Mouse (Mus musculus): ENCODE results near the gene Rasgef1a. TPM values are rescaled to one million over a fixed set of nuclear protein-coding genes. Genes with fewer than 3 reads are reported as not detected.

The Rasgef1a gene
- total RNA-seq (2021): 100 to 1,000 TPM; 235 to 240 TPM
- long read RNA-seq, transcript Rasgef1a-201 (13 exons, 3,284 nt): major isoform, 114 of 188 reads
- long read RNA-seq, partial matches to known transcripts: 48 of 188 reads
- long read RNA-seq, other reads (novel, unspliced or antisense): 26 of 188 reads

DNA sequence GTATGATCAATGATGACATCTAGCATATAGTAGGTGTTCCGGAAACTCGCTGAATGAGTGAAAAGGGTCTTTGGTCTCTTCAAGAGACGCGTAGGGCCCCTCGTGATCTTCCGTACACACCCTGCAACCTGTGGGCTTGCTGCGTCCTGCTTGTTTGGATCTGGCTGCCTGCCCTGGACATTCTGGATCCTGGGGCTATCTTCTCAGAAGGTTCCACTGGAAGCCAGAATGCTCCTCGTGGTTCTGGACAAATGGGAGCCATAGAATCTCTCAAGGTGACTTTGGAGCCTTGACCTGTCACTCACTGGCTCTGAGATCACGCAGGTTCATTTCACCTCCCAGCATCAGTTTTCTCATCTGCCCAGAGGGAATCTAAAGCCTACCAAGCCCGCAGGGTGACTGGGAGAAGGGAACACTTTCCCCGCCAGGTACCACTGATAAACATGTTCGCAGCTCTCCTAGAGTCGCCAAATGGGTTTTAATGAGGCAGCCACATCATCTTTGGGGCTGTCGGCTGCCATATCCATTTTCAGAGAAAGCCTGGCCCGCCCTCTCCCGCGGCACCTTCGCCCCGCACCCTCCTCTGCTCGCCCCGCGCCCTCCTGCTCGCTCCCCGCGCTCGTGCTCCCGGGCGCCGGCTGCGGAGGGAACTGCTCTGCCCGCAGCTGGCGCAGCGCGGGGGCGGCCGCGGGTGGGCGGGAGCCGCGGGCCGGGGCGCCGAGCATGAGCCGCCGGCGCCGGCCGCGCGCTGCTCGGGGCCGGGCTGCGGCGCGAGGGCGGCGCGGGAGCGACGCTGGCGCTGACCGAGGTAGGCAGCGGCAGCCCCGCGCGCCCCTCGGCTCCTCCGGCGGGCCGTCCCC, at the start of gene Rasgef1a:
Gene Rasgef1a (plus strand): TSS at position 683 of the 860 bp plus-strand sequence.
- DNase-seq (ENCODE audit: low spot score in 2 of 2): peak; percentile 37 to 62

DNA sequence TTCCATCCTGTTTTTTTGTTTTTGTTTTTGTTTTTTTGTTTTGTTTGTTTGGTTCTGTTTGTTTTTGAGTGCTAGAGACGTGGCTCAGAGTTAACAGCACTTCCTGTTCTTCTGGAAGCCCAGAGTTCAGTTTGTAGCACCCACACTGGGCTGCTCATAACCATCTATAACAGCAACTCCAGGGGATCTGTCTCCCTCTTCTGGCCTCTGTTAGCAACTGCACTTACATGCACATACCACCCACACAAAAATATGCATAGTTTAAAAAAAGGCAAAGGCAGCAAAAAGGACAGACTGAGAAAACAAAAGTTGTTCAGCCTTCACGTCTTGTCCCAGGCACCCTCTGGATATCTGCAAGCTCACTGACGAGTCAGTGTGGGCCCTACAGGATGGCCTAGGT, 48.0 kb upstream of the Rasgef1a start:
- DNase-seq (ENCODE audit: low spot score in 2 of 2): no peak

DNA sequence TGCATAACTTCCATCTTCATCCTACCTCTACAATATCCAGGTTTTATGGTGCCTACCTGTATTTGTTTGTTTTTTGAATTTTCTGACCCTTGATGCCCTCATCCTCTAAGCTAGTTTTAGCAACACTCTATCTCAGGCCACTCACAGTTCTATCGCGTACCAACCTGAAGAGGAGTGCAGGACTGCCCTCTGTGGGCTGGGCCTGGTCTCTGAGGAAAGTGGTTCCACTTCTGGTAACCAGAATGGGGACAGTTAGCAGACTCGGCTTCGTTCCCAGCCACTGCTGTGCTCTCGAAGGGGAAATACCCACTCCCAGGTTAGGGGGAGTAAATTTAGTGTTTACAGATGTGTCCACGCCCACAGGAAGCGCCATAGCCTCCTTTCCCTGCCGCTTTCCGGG, 44.5 kb upstream of the Rasgef1a start:
- DNase-seq (ENCODE audit: low spot score in 2 of 2): no peak

DNA sequence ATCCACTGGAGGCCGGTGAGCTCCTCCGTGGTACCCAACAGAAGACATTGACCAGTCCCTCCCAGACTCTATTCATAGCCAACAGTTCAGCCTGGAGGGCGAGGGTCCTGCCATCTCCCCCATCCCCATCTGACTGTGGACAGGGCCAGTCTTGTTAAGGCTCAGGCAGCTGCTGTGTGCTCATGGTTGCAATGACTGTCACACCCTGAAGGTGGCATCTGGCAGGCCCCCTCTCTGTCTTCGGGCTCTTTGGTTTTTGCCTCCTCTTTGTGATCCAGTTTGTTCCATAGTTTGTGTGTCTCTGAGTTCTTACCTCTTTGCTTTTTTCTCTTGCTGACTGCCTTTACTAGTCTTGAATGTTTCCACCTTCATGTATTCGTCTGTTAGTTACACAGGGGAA, 24.1 kb upstream of the Rasgef1a start:
- DNase-seq (ENCODE audit: low spot score in 2 of 2): no peak

DNA sequence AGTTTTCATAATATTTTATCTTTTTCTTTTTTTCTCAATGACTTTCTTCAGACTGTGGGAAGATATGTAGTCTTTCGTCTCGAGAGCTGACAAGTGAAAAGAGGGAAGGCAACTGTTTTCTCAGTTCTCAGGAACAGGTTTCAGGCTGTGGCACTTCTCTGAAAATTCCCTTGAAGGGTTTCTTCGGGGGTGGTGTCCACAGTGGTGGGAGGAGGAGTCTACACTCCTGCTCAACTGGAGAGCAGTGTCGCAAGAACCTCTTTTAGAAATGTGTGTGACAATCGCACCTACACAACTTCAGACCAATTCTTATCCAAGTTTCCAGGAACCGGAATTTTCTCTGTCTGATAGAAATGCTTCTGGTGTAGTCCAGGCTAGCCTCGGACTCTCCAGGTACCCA, 22.0 kb upstream of the Rasgef1a start:
- no peak for DNase-seq (ENCODE audit: low spot score in 2 of 2)

DNA sequence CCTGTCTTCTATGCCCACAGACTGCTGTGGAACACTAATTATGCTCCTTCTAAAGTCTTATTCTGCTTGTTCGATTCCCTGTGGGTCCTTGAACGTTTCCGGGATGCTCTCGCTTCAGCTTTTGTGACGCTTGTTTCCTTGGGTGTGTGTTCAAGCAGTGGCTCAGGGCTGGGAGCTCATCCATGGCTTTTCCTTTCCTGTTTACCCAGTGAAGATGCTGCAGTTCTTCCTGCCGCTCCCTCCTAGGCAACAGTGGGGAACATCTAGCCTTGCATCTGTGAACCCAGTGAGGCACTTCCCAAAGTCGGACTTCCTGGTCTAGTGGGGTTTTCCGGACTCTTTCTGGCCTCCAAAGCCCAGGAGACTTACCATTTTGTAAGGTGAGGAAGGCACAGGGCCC, 20.6 kb upstream of the Rasgef1a start:
- no peak for DNase-seq (ENCODE audit: low spot score in 2 of 2)

DNA sequence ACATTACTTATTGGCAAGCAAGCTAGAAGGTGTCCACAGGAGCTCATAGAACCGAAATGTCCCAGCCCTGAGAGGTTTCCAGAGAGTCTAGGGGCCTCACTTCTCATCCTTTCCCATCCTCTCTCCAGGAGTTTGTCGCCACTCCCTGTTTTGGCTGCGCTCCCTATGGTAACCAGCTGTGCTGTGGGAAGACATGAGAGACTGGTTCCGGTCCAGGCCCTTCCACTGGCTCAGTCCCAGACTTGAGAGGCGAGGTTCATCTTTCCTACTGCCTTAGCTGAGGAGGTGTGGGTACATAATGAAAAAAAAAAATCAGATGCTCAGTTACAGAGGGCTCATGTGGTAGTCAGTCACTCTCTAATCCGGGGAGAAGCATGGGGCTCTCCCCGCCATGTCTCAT, 19.9 kb upstream of the Rasgef1a start:
- no peak for DNase-seq (ENCODE audit: low spot score in 2 of 2)

DNA sequence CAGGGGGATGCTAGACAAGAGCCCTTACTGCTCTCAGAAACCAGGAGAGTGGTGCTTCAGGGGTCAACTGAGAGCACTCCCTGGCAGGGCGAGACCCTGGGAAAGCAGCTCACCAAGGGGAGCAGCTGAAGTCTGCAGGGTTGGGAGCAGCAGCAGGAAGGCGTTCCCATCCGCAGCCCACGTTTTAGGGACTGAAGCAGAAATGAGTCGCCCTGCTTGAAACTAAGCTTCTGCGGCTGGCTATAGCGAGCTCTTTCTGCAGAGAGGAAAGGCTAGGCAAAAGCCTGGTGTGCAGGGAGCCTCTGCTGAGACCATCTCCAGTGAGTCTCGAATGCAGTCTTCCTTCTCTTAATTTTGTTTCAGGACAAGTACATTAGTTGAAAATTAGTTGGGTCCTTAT, 19.3 kb upstream of the Rasgef1a start:
- DNase-seq (ENCODE audit: low spot score in 2 of 2): no peak

DNA sequence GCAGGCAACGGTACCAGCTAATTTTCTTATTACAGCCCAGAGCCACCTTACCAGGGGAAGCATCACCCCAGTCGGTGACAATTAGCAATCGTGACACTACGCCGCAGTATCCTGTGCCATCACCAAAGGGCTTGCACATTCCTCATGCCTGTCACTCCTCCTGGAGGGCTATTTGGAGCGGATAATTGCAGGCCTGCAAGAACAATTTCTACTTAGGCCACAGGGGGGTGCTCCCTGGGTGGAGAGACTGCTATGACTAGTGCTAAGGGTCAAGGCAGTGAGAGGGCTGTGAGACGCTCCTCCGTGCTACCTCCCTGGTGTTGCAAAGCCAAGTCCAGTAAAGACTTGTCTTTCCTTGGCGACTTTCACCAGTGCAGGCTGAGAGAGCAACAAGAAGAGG, 16.1 kb upstream of the Rasgef1a start:
- DNase-seq (ENCODE audit: low spot score in 2 of 2): no peak

DNA sequence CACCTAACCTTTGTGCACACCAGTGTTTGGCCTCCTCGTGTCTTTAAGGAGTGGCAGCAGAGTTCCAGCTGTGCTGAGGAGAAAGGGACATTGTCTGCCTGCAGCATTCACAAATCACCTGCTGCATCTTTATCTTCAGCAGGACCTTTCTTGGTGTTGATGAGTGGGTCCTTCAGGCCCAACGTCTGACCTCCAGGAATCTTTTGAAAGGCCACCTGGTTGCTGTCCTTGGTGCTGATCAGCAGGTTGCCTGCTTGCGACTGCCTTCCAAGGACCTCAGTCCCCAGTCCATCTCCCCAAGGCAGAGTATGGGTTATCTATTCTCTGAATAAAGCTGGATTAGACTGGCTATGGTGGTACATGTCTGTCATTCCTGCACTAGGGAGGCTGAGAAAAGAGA, 10.0 kb upstream of the Rasgef1a start:
- no peak for DNase-seq (ENCODE audit: low spot score in 2 of 2)

DNA sequence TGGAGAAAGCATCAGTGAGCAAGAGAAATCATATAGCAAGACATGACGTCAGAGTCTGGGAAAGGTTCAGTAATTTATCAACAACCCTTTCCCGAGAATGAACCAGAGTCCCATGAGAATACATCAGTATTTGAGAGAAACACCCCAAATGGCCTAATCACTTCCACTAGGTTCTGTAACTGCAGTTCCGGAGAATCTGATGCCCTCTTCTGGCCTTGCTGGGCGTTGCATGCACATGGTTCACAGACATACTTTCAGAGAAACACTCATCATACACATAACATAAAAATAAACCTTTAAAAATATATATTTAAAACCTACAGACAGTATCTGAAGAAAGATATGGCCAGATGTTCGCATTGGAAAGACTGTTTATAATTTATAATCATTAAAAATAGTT, 3.9 kb upstream of the Rasgef1a start:
- DNase-seq (ENCODE audit: low spot score in 2 of 2): peak in 1 of 2 experiments; percentile 35

DNA sequence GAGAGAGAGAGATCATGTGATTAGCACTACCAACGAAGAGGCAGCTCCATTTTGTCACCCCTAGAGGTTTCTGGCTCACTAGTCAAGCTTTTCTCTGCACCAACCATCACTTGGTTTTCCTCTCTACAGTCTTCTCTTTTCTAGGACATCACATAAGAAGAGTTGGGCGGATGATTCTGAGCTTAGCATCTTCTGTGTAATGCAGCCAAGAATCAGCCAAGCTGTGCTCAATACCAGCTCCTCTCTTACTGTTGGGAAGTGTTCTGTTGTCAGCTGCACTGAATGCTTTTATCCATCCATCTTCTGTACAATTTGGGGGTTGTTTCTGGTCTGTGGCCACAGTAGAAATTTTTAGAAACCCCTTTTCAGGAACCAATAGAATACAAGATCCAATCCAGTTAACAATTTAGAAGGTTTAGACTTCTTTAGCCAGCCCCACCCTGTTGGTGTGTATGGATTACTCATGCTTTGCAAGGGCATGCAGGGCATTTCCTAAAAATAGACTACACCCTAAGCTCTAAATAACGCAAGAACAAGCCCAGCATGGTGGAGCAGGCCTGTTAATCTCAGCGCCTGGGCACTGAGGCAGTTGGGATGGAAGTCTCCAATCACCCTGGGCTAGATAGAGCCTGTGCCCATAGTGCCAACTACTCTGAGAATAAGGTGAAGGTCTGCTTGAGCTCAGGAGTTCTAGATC, 3.2 kb upstream of the Rasgef1a start:
- DNase-seq (ENCODE audit: low spot score in 2 of 2): no peak

DNA sequence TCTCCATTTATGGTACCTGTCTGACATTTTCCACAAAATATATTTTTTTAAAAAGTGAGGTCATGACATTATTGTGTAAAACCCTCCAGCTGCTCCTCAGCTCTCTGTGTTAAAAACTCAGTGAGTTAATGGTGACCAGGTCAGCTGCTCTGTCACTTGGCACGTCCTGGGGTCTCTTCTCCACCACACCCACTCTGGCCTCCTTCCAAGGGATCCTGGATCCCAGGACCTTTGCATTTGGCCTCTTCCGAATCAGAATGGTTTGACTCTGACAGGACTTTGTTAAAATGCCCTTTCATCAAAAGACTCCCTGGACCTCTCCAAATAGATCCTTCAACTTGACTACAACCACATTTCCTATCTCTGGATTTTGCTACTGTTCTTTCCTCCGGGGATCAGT, 982 bp upstream of the Rasgef1a start:
- DNase-seq (ENCODE audit: low spot score in 2 of 2): no peak

DNA sequence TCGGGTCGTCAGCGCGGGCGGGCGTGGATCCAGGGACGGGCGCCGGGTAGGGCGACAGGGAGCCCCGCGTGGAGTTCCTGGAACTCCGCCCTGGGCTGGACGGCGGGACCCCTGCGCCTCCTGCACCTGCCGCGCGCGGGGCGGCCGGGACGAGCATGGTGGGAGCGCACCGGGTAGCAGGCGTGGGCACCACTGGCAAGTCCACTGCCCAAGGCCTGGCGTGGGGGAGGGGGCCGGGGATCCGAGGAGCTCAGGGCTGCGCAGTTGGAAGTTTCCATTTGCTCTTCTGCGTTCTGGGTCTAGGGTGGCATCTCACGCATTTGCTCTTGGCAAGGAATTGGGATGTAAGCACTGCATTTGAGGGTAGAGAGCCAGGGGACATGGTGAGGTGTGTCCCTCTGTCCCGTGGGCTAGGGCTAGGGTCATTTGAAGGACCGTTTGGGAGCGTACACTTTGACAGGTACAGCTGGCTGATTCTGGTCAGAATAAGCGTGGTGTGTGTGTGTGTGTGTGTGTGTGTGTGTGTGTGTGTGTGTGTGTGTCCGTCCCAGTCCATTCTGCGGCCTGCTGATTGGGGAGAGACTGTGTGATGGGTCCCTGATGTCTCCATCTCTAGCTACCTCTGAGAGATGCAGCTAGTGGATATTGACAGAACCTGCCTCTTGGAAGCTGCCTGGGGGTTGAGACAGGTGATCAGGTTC, 528 bp downstream of the Rasgef1a start:
- DNase-seq (ENCODE audit: low spot score in 2 of 2): peak in 1 of 2 experiments; percentile 51

DNA sequence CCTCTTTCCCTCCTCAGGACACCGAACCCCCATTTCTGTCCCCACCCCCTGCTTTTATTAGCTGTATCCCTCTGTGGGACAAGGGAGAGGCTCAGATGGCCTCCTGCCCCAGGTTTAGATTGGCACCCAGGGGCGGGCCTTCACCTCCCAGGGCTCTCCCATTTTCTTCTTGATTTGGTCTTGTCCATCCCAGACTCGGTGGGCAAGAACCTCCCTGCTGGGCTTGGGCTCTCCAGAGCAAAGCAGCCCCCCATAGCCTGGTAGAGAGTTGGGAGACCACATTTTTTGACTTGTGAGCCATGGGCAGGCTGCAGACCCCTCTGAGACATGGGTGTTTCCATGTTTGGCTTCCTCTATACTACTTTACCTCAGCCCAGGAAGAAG, 1.1 kb downstream of the Rasgef1a start:
- peak in 1 of 2 experiments; percentile 42 for DNase-seq (ENCODE audit: low spot score in 2 of 2)

GRCm38 (mm10) chr6:118012987-118013866, 2.0 kb downstream of the Rasgef1a start:
- DNase-seq (ENCODE audit: low spot score in 2 of 2): peak; percentile 83 to 88

DNA sequence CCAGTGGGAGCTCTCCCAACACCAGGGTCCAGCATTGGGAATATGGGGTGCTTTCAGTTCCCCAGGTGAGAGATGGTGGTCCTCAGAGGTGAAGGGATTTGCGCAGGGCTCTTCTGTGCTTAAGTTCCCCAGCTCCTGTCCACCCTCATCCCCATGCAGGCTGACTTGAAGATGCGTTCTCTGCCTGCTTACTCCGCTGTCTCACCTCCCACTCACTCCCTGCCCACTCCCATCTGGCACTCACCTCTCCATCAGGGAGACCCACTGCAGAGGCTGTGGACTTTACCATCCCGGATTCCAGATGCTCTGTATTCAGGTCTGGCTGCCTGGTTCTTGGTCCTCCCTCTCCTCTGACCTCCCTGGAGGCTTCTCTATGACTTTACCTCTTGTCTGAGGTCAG, 3.6 kb downstream of the Rasgef1a start:
- DNase-seq (ENCODE audit: low spot score in 2 of 2): peak in 1 of 2 experiments; percentile 71

DNA sequence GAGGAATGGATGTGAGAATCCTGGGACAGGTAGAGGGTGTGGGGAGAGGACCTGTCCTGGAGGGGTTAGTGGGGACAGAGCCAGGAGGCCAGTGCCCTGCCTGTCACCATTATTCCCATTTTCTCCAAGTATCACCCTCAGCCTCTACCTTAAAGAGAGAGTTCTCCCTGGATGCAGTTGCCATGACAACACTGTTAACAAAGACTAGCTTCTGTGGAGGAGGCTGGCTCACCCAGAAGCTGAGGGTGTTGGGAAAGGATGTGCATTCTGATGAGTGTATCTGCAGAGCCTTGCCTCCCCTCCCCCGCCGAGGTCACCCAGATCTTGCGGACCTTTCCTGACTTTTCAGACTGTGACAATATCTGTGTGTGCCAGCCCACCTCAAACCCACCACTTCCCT, 4.7 kb downstream of the Rasgef1a start:
- DNase-seq (ENCODE audit: low spot score in 2 of 2): peak; percentile 67 to 83

GRCm38 (mm10) chr6:118018666-118019065, 7.4 kb downstream of the Rasgef1a start:
- DNase-seq (ENCODE audit: low spot score in 2 of 2): peak in 1 of 2 experiments; percentile 62

DNA sequence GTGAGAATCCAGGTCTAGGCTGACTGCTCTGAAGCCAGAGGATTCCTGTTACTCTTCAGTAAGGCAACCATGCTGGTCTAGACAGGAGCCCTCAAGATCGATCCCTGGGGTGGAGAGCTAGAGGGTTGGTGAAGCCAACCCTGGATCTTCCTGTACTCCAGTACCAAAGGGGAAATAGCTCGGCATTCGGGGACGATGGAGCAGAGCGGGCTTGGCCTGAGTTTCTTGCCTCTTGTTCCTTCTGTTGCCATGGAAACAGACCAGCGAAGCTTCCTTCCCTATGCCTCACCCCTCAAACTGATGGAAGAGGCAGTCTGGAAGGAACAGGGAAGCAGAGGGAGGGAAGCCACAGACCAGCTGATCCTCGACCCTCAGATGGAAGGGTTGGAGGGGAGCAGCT, 8.3 kb downstream of the Rasgef1a start:
- DNase-seq (ENCODE audit: low spot score in 2 of 2): peak in 1 of 2 experiments; percentile 78

All from layer of hippocampus, adult 18-20 months (tissue).